Mouse (Mus musculus) myocyte (in vitro differentiated cells): ENCODE data around the gene Sumo1.

Experiments
- CEBPB ChIP-seq: IDR thresholded peaks from 2 replicates; pipeline ENCODE4 v1.6.1; 2011; ENCODE audit warnings: mild to moderate bottlenecking, moderate library complexity; ENCODE audit not compliant: poor library complexity, insufficient read depth, severe bottlenecking
- E2F4 ChIP-seq: IDR thresholded peaks from one replicate; pipeline ENCODE4 v1.6.1; 2011; ENCODE audit warnings: mild to moderate bottlenecking, control low read depth, moderate library complexity; ENCODE audit not compliant: insufficient read depth
- MYOD1 ChIP-seq, 3 experiments: IDR thresholded peaks; one replicate each; pipeline ENCODE4 v1.6.1; 2011; ENCODE audit warnings: control low read depth in 2 of 3, low read depth in 2 of 3, mild to moderate bottlenecking in 2 of 3, moderate library complexity in 1 of 3; ENCODE audit not compliant: insufficient read length in 2 of 3, control insufficient read depth in 1 of 3
- MYOG ChIP-seq, 3 experiments: IDR thresholded peaks; one replicate each; pipeline ENCODE4 v1.6.1; 2011; ENCODE audit warnings: control low read depth in 2 of 3, low read depth in 2 of 3, mild to moderate bottlenecking in 2 of 3; ENCODE audit not compliant: insufficient read length in 2 of 3, control insufficient read depth in 1 of 3, insufficient read depth in 1 of 3
- POLR2A ChIP-seq: IDR thresholded peaks from one replicate; pipeline ENCODE4 v1.6.1; 2011; ENCODE audit warnings: low read depth, mild to moderate bottlenecking, control low read depth, moderate library complexity; ENCODE audit not compliant: insufficient read length
- POLR2AphosphoS2 ChIP-seq: IDR thresholded peaks from one replicate; pipeline ENCODE4 v1.6.1; 2011; ENCODE audit warnings: low read depth, control low read depth; ENCODE audit not compliant: insufficient read length
- REST ChIP-seq: IDR thresholded peaks from one replicate; pipeline ENCODE4 v1.6.1; 2011; ENCODE audit warnings: mild to moderate bottlenecking, control low read depth, moderate library complexity; ENCODE audit not compliant: insufficient read depth, insufficient read length
- TCF12 ChIP-seq: IDR thresholded peaks from one replicate; pipeline ENCODE4 v1.6.1; 2011; ENCODE audit warnings: mild to moderate bottlenecking, control low read depth; ENCODE audit not compliant: poor library complexity, insufficient read depth, severe bottlenecking
- TCF3 ChIP-seq: IDR thresholded peaks from one replicate; pipeline ENCODE4 v1.6.1; 2011; ENCODE audit warnings: low read depth, control low read depth; ENCODE audit not compliant: insufficient read length
- USF1 ChIP-seq: IDR thresholded peaks from one replicate; pipeline ENCODE4 v1.6.1; 2011; ENCODE audit warnings: low read depth, mild to moderate bottlenecking, control low read depth, moderate library complexity

- TF ChIP-seq POLR2A (no peak), MYOD1 (IDR thresholded peaks at IDR 0.05; ENCODE audit: control insufficient read depth in 1 of 3, insufficient read length in 2 of 3, low read depth in 2 of 3) (no peak), CEBPB (no peak), POLR2AphosphoS2 (no peak), TCF12 (no peak), E2F4 (no peak), REST (no peak), MYOG (IDR thresholded peaks at IDR 0.05; ENCODE audit: control insufficient read depth in 1 of 3, insufficient read depth in 1 of 3, insufficient read length in 2 of 3, low read depth in 2 of 3) (no peak), TCF3 (no peak), USF1 (no peak)
Observed at GRCm38 (mm10) chr1:59687493-59687892, 16.9 kb upstream of the Sumo1 start.
